Mouse (Mus musculus) inflammation-experienced regulatory T-cells, adult 6 months (primary cell): ENCODE measurements around the gene Fars2. TPM values are rescaled to one million over a fixed set of nuclear protein-coding genes. Genes with fewer than 3 reads are reported as not detected.

Experiments used
- ATAC-seq: one replicate; pipeline ENCODE4 v1.8.0; 2017
- polyA plus RNA-seq, 3 experiments: library from polyadenylated mRNA; unstranded; fragments of 100-300 nt; shearing (Covaris generic); gene quantifications; one replicate each; pipeline ENCODE4 v1.2.1; 2017

The Fars2 gene
- polyA plus RNA-seq, 3 experiments from 2014 or later, result 23.4 to 41.3 (median 30.9) TPM

DNA sequence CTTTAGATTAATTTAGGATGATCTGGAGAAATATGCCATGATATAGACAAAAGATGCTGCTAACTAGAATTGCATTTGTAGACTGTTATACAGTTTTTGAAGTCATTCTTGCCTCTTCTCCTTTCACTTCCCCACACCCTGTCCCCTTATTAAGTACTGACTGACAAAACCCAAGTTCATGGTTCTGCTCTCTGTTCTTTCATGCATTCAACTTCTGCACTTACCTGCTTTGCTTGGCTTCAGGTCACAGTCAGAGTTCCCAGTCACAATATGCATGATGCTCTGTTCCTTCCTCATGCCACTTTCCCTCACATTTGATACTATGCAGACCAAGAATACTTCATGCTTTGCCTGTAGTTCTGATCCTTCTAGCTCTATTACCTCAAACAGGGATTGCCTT, 105.5 kb downstream of the Fars2 start:
- no peak for ATAC-seq

DNA sequence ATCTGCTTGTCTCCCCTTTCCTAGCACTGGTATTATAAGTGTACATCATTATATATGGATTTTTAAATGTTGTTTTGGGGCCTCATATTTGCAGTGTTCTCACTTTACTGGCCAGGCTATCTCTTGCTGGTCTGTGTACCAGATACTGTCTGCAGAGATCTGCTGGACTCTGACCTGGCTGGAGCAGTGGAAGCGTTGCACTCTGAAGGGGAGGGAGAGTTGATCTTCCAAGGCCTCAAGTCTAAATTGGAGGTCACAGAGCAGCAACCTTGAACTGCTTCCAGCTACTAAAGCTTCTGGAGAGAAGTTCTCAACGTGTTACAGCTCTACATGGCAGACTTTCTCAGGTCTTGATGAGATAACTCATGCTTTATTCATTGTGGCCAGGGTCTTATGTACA, 107.2 kb downstream of the Fars2 start:
- ATAC-seq, result no peak

DNA sequence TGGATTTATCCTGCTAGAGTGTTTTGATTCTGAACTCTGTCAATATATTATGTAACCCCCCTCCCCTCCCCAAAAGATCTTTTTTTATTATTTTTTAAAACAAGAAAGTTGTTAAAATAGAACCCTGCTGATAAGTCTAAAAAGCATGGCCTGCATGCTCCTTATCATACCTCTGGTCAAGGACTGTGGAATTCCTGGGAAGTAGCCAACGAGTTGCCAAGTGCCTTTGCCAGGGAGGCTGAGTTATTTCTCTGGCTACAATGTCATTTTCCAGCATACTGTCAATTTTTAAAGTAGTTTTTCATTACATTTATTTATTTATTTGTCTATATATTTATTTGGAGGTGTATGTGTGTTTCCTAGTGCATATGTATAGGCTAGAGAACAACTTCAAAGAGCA, 125.0 kb downstream of the Fars2 start:
- ATAC-seq, result no peak

DNA sequence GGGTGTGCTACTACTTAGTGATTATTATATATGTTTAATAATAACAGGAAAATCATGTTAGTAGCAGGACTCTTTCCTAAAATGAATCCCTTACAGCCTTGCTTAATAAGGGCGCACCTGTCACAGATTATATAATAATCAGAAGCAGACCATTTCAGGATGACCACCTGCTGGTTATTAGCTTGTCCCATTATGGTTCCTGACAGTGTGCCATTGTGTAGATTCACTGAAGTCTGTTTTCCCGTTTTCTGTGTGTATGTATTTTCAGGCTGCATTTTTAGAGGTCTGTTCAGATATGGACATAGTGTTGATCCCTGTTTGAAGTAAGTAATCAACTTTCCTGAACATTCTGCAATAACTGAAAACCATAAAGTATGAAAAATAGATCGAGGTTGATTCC, 136.7 kb downstream of the Fars2 start:
- ATAC-seq, result no peak

DNA sequence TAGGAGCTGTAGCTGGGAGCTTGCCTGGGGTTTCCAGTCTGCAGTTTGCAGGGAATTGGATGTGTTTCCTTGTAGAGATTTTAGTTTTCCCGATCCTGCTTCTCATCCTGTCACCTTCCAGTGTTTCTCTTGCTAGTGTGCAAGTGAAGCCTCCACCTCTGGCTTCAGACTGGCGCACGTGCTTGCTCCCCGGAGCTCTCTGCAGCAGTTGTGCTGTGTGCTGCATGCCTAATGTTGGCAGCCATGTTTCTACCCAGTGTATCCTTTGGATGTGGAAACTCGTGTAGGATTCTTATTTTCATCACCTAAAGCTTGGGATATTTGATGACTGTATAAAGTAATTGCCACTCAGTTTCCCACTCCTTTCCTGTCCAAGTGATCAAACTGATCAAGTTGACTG, 140.0 kb downstream of the Fars2 start:
- no peak for ATAC-seq

DNA sequence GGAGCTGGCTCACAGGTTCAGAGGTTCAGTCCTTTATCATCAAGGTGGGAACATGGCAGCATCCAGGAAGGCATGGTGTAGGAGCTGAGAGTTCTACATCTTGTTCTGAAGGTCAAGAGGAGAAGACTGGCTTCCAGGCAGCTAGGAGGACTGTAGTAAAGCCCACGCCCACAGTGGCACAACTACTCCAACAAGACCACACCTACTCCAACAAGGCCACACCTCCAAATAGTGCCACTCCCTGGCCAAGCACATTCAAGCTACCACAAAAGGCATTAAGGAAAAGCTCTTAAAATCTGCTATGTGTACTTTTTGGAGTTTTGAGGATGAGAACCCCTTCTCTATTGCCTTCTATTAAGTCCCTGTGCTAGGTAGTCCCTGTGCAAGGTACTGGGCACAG, 142.5 kb downstream of the Fars2 start:
- ATAC-seq, result no peak

DNA sequence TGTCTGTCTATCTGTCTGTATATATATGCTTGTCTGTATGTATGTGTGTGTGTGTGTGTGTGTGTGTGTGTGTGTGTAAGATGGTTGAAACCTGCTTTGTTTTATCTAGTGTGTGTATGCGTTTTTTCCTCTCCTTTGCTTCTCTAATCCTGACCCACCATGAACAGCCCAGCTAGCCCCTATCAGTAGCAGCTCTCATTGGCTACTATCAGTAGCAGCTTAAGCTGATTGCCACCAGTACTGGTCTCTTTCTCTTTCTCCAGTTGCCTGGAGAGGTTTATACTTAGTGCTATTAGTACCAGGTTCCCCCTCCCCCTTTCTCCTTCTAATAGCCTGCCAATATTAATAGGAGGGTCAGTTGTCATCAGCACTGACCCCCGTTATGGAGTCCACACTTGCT, 144.1 kb downstream of the Fars2 start:
- ATAC-seq, result no peak

DNA sequence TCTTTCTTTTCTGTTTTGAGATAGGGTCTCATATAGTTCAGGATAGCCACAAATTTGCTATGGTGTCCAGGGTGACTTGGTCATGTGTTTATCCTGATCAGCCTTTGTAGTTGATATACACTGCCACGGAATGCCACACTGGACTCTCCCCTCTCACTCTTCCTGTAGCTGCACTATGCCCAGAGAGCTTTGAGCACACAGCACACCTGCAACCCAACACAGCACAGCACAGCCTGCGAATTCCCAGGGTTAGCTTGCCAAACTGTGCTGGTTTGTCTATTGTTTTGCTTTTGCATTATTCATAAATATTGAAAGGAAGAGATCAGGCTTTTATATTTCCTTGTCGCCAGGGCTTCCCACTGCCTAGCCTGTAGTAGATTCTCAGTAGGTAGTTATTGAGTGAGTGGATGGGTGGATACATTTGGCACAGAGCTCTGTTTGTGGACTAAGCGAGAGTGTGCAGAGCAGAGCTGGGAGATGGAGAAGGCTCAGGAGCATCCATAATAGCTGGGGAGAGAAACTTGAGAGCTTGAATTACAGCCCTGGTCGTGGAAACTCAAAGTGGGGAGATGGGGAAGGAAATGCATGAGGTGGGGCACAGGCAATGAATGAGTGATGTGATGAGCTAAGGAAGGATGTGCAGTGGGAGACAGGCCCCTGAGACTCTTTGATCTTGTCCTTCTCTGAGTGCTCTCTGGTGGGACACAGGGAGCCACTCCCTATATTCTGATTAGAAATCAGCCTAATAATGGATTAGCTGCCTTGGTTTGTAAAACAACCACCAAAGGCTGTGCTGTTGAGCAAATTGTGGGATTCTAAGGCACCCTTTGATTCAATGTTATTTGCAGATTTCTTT, 146.3 kb downstream of the Fars2 start:
- no peak for ATAC-seq

DNA sequence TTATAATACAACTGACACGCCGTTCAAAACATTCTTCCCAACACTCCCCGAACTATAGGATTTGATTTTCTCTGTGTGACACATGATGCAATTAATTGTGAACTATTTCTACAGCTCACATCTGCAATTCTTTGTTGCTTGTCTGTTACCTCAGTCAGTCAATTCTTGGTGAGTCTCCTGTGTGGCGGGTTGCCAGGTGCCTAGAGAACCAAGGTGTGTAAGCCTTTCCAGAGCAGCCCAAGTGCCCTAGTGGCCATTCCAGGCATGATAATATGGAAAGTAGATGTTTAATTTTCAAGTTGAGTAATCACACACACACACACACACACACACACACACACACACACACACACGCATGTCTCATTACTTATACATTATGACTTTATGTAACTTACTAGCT, 147.2 kb downstream of the Fars2 start:
- no peak for ATAC-seq

DNA sequence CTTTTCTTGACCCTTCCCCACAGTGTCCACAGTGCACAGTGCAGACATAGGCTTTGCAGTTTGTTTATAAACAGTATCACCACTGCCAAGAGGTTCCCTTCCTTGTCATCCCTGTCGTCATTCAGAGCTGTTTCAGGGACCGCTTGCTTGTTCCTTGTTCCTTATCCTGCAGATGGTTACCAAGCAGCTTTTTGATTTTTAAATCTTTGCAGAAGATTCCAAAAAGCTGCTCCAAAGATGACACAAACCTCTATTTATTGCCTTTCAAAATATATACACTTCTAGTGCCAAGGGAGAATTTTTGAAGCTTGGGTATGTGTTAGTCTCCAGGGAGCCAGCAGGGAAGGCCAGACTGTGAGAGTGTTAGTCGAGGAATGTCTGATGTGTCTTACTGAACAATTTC, 148.1 kb downstream of the Fars2 start:
- ATAC-seq, result no peak

DNA sequence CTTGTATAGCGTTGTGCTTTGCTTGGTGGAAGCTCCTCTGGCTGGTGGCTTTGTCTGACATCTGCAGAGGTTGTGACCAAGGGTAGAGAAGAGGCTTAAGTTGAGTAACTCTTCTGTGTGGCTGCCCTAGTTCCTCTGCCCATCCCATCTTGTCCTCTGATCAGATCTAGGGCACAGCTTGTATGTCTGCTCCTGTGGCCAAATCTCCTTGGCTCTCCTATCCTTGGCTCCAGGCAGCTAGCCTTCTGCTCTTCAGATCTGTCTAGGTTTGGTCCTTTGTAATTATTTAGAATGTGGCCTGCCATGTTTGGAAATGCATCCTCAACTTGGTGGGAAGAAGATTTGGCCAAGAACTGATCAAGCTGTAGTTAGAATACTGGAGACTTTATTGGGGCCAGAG, 150.2 kb downstream of the Fars2 start:
- ATAC-seq, result no peak

DNA sequence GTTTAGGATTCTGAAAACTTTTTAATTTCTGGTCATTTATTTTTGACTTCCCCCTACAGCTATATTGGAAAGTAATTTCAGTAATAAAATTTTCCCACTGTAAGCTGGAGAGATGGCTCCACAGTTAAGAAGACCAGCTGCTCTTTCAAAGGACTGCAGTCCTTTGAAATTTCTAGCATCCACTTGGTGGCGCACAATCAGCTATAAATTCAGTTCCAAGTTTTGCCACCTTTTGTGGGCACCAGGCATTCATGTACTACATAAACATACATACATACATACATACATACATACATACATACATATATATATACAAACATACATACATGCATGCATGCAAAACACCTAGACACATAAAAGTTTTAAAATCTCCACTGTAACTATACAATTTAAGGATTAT, 153.7 kb downstream of the Fars2 start:
- ATAC-seq, result no peak

DNA sequence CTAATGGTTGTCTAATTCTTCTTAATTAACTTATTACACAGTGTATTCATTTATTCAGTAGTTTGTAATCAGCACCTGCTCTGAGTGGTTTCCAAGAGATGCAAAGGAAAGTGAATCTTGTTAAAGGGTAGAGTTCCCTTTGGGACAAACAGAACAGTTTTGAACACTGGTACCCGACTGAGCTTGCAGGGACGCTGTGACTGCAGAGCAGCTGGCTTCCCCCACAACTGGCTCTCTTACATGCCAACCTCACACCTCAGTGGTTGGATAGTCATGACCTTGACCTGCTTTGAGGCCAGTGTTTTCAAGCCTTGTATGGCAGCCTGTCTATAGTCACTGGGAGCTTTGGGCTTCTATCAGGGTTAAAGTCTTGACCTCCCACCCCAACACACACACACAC, 156.3 kb downstream of the Fars2 start:
- no peak for ATAC-seq

DNA sequence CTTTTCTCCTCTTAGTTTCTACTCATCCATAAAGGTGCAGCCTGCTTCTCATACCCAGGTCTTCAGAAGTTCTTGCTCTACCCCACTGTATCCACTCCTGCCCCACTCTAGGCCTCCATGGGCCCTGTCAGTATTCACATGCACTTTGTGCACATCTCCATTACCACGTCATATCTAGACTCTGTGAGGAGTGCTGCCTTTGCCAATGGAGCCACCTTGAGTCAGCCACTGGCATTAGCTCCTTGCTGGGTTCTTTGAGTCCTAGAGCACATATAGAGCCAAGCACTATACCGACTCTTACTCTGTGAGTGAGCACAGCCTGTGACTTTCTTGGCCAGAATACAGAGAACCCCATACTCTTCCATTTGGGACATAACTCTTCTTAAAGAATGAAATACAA, 159.0 kb downstream of the Fars2 start:
- no peak for ATAC-seq

DNA sequence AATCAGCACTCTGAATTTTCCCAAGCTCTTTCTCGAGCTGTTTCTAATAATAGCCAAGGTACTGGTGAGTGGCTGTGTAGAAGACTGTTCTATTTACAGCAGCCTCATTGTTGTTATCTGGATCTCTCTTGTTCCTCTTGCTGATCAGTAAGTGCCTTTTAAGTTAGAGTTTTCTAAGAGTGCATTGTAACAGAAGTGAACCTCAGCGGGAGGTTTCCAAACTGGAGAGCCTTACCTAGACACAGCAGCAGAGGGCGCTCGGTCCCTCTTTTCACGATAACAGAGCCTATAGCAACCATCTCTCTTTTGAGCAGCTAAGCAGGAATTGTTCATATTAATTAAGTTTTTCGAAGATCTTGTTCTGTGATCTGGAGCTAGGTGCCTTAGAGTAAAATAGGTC, 164.8 kb downstream of the Fars2 start:
- peak; percentile 80 for ATAC-seq

DNA sequence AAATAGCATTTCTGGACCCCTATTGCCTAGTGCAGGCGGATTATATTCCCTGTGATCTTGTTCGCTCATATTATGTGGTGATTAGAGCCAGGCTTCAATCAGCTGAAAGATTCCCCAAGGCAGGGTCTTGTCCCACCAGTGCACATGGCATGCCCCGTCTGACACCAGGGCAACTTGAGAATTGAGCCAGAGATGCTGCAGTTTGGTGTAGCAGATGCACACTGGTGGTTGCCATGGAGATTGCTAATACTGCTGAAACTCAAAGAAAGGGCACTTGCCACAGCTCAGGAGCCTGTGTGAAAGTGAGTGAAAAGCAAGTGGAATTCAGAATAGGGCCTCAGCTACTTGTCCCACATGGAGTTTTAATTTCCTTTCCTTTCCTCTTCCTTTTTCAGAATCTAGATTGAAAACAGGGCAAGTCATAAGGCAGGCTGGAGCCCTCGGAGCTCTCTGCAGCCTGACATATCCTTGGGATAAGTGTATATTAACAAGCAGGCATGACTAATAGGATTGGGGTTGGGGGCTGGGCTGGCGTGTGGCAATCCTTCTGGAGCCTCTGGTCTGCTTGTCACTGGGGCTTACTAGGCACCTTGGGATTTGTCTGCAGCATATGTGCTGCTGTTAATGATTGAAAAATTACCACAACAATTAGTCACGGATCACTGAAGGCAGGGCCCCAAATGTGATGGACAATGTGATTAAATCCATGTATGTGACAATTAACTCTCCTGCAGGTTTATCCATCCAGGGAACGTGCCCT, 165.8 kb downstream of the Fars2 start:
- no peak for ATAC-seq

DNA sequence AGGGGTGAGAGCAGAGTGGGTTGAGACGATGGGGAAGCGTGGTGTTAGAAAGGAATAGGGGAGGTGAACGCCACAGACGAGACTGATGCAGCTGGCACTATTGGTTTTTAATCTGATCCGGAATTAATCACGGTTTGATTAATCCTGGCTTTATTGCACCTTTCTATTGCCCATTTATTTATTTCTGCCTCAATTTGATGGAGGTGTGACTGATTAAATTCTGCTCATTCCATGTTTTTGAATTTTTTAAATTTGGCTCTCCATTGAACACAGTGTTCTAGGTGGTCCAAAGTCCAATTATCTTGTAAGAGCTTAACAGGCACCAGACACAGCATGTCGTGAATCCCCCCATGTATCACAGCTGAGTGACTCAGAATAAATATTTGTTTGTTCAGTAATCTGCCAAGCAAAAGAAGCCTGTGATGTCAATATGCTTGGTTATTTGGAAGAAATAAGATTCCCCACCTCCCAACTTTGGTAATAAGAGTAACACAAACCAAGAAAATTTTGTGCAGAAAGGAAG, 166.4 kb downstream of the Fars2 start:
- ATAC-seq, result no peak

DNA sequence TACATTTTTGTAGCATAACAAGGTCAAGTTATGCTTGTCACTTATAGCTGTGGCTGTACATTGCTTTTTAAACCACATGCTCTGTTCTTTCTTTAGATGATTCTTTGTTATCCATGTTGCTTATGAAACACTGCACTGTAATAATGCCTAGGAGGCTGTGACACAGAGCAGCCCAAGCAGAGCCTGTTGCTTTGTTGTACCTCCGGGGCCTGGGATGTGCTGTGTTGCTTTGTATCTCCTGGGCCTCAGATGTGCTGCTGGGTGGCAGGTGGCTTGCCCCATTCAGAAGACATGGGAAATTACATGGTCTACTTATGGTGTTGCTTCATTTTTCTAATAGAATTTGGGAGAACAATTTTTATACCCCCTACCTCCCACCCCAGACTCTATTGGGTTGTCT, 166.9 kb downstream of the Fars2 start:
- ATAC-seq, result no peak

DNA sequence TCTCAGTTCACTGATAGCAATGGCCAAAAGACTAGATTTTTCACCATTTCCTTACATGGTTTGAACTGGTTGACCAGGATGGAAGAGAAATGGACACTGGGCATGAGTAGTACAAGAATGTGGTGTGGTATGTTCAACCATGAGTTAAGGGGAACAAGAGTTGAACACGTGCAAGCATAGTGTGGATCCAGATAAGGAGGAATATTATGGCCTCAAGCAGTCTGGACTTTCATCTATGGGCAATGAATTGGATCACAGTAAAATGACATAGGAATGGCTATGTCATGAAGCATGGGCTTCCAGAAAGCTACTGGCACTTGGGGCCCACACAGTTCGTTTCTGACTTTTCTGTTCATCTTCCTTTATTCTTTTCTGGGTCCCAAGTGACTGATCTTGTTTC, 168.0 kb downstream of the Fars2 start:
- no peak for ATAC-seq

DNA sequence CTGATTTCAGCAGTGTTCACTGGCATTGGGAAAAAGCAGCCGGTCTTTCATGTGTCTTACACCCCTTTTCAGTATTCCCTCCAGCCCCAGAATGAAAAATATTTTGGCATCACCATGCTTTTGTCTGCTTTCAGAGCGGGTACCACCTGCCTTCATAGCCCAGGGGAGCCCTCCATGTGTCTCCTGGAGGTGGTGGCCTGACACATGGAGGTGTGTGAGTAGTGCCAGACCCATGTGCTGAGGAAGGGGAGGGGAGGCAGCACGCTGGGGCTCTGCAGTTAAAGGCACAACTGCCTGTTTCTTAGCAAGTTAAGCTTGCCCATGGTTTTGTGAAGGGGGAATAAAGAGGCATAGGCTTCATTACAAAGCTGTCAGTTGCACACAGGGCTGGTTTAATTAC, 176.3 kb downstream of the Fars2 start:
- ATAC-seq, result no peak

DNA sequence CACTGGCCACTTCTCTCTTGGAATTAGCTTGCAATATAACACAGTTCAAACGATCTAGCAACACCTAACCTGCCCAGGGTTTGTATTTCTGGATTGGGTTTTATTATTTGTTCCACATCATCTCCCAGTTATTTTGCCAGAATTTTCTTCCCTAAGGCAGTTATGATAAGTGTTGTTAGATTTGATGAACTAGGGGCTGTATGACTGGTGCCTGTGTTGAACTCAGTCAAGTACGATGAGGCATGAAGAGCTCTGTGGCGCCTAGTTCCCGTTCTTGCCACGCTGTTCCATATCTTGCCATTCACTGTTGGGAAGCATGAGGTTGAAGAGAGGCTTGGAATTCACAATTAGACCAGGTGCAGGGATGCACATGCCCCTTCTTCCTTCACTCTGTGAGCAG, 177.3 kb downstream of the Fars2 start:
- no peak for ATAC-seq

DNA sequence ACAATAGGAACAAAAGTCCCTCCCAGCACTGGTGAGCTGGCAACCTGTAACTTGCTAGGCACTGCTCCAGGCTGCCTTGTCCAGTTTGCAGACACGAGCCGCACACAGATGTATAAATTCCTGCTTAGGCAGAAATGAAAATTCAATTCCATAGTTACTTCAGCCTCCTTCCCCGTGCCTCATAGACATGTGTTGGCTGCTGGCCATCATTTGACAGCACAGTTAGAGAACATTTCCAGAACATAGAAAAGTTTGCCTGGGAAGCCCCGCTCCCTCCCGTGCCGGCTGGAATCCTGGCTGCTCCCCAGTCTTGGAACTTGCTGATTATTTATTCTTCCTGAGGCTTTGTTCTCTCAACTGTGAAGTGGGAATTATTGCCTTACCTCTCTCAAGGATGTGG, 178.6 kb downstream of the Fars2 start:
- no peak for ATAC-seq

DNA sequence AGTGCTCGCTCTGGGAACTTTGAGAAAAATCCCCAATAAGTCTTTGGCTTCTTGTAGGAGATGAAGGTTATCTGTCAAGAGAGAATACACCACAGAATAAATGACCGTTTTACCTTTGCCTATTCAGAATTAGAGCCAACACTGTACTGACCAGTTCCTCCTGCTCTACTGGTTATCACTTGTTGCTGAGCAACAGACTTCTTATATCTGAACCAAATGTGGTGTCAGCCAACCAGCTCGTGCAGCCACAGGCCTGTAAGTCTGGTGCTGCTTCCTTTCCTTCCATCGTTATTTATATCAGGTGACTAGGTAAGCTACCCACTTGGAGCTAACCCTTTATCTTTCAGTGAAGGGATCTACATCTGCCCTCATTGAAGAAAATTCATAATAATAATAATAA, 179.4 kb downstream of the Fars2 start:
- ATAC-seq, result no peak
